Mouse (Mus musculus) heart, embryonic 10.5 days (tissue): ENCODE data around the gene Gm20388. TPM values are rescaled to one million over a fixed set of nuclear protein-coding genes. Genes with fewer than 3 reads are reported as not detected.

ENCODE experiments used
- DNase-seq: peaks from one replicate; pipeline ENCODE4 v3.0.0-alpha.2; 2017; ENCODE audit warnings: low spot score
- H3K27ac ChIP-seq: fragments of 300-500 bp; sonication (generic); 2 replicates; pipeline ENCODE4 v1.5.1; 2016; ENCODE audit warnings: mild to moderate bottlenecking
- H3K27me3 ChIP-seq: fragments of 300-500 bp; sonication (generic); 2 replicates; pipeline ENCODE4 v1.6.1; 2016; ENCODE audit warnings: mild to moderate bottlenecking; ENCODE audit not compliant: poor library complexity, insufficient read depth, severe bottlenecking
- H3K36me3 ChIP-seq: fragments of 300-500 bp; sonication (generic); 2 replicates; pipeline ENCODE4 v1.6.1; 2016; ENCODE audit warnings: mild to moderate bottlenecking, moderate library complexity
- H3K4me1 ChIP-seq: fragments of 300-500 bp; sonication (generic); 2 replicates; pipeline ENCODE4 v1.6.1; 2016; ENCODE audit warnings: mild to moderate bottlenecking
- H3K4me3 ChIP-seq: fragments of 300-500 bp; sonication (generic); 2 replicates; pipeline ENCODE4 v1.5.1; 2016; ENCODE audit warnings: mild to moderate bottlenecking, moderate library complexity
- H3K9me3 ChIP-seq: fragments of 300-500 bp; sonication (generic); 2 replicates; pipeline ENCODE4 v1.6.1; 2016; ENCODE audit warnings: mild to moderate bottlenecking, moderate library complexity
- WGBS: fragments of 180-500 bp; shearing (Covaris S2); methylation state at CpG from one replicate; pipeline ENCODE4 v1.1.7; 2016; 5-methylcytosine and 5-hydroxymethylcytosine counted together
- polyA plus RNA-seq: library from polyadenylated mRNA; unstranded; fragments of >200 nt; fragmentation: Nextera tagmentation; extraction: Ambion mirVana; gene quantifications from 2 replicates; pipeline ENCODE4 v1.2.1, GENCODE M21; 2016

Gm20388 gene
- polyA plus RNA-seq, 1 experiment from 2014 or later, result 4.5 TPM

GRCm38 (mm10) chr8:121952800-121953199 lies 2042.2 kb downstream of the Gm20388 start:
- DNase-seq, result no peak
- Histone ChIP-seq H3K4me1 (peaks cover 73% of the 10 kb centered on the region), H3K9me3 (no peaks in the 10 kb centered on the region), H3K27me3 (no peaks in the 10 kb centered on the region), H3K4me3 (no peak overlapping the region), H3K36me3 (peaks cover 23% of the 10 kb centered on the region), H3K27ac (0 out of 2 replicates have a peak overlapping the region, but pooled peaks have one; percentile 38)
- WGBS, result 91% methylated on average over 7 of the region's 7 CpGs

GRCm38 (mm10) chr8:121953821-121954545 lies 2043.3 kb downstream of the Gm20388 start:
- H3K9me3 ChIP-seq, result no peaks in the 10 kb centered on the region
- H3K27me3 ChIP-seq, result no peaks in the 10 kb centered on the region
- WGBS, result 80% methylated on average over 3 of the region's 3 CpGs
- peaks cover 71% of the 10 kb centered on the region for H3K4me1 ChIP-seq
- no peak for DNase-seq
- H3K4me3 ChIP-seq, result no peak overlapping the region
- no peak overlapping the region for H3K27ac ChIP-seq
- peaks cover 23% of the 10 kb centered on the region for H3K36me3 ChIP-seq

- DNase-seq, result no peak
- WGBS, result 76% methylated on average over 10 of the region's 10 CpGs
- Histone ChIP-seq H3K9me3 (no peaks in the 10 kb centered on the region), H3K27me3 (no peaks in the 10 kb centered on the region), H3K4me3 (no peak overlapping the region), H3K36me3 (peaks cover 23% of the 10 kb centered on the region), H3K27ac (peak overlapping the region; percentile 17; the same call in 1 of the 2 replicates), H3K4me1 (peaks cover 72% of the 10 kb centered on the region)
Measured at GRCm38 (mm10) chr8:121954981-121955555, 2044.4 kb downstream of the Gm20388 start.

GRCm38 (mm10) chr8:121955825-121956500 lies 2045.3 kb downstream of the Gm20388 start:
- no peak for DNase-seq
- peaks cover 23% of the 10 kb centered on the region for H3K36me3 ChIP-seq
- peaks cover 72% of the 10 kb centered on the region for H3K4me1 ChIP-seq
- no peak overlapping the region for H3K4me3 ChIP-seq
- H3K9me3 ChIP-seq, result no peaks in the 10 kb centered on the region
- peak overlapping the region; percentile 17; the same call in 1 of the 2 replicates for H3K27ac ChIP-seq
- H3K27me3 ChIP-seq, result no peaks in the 10 kb centered on the region
- 64% methylated on average over 1 of the region's 1 CpGs for WGBS

GRCm38 (mm10) chr8:121958395-121958794 lies 2047.8 kb downstream of the Gm20388 start:
- 0 out of 2 replicates have a peak overlapping the region, but pooled peaks have one; percentile 42 for H3K27ac ChIP-seq
- DNase-seq, result no peak
- peaks cover 21% of the 10 kb centered on the region for H3K36me3 ChIP-seq
- H3K4me1 ChIP-seq, result peaks cover 57% of the 10 kb centered on the region
- no peaks in the 10 kb centered on the region for H3K27me3 ChIP-seq
- no peaks in the 10 kb centered on the region for H3K9me3 ChIP-seq
- 95% methylated on average over 1 of the region's 1 CpGs for WGBS
- no peak overlapping the region for H3K4me3 ChIP-seq

- no peaks in the 10 kb centered on the region for H3K36me3 ChIP-seq
- H3K27me3 ChIP-seq, result no peaks in the 10 kb centered on the region
- H3K9me3 ChIP-seq, result no peaks in the 10 kb centered on the region
- no peak for DNase-seq
- H3K27ac ChIP-seq, result no peak overlapping the region
- WGBS, result 83% methylated on average over 3 of the region's 3 CpGs
- peaks cover 53% of the 10 kb centered on the region for H3K4me1 ChIP-seq
- no peak overlapping the region for H3K4me3 ChIP-seq
Measured at GRCm38 (mm10) chr8:121962892-121963291, 2052.3 kb downstream of the Gm20388 start.

- H3K4me3 ChIP-seq, result no peak overlapping the region
- no peak overlapping the region for H3K27ac ChIP-seq
- WGBS, result 78% methylated on average over 8 of the region's 8 CpGs
- DNase-seq, result no peak
- H3K27me3 ChIP-seq, result no peaks in the 10 kb centered on the region
- no peaks in the 10 kb centered on the region for H3K36me3 ChIP-seq
- no peaks in the 10 kb centered on the region for H3K9me3 ChIP-seq
- peaks cover 50% of the 10 kb centered on the region for H3K4me1 ChIP-seq
Measured at GRCm38 (mm10) chr8:121964716-121965512, 2054.3 kb downstream of the Gm20388 start.

- peaks cover 58% of the 10 kb centered on the region for H3K4me1 ChIP-seq
- peak overlapping the region; percentile 53; the same call in 1 of the 2 replicates for H3K27ac ChIP-seq
- no peak for DNase-seq
- 66% methylated on average over 5 of the region's 5 CpGs for WGBS
- no peak overlapping the region for H3K4me3 ChIP-seq
- H3K9me3 ChIP-seq, result no peaks in the 10 kb centered on the region
- H3K36me3 ChIP-seq, result no peaks in the 10 kb centered on the region
- no peaks in the 10 kb centered on the region for H3K27me3 ChIP-seq
Measured at GRCm38 (mm10) chr8:121966110-121966509, 2055.5 kb downstream of the Gm20388 start.

- no peaks in the 10 kb centered on the region for H3K36me3 ChIP-seq
- no peaks in the 10 kb centered on the region for H3K9me3 ChIP-seq
- no peak for DNase-seq
- no peak overlapping the region for H3K4me3 ChIP-seq
- no peaks in the 10 kb centered on the region for H3K27me3 ChIP-seq
- peaks cover 65% of the 10 kb centered on the region for H3K4me1 ChIP-seq
- H3K27ac ChIP-seq, result peak overlapping the region; percentile 53
- 61% methylated on average over 7 of the region's 7 CpGs for WGBS
Measured at GRCm38 (mm10) chr8:121966714-121967448, 2056.2 kb downstream of the Gm20388 start.

- WGBS, result 57% methylated on average over 4 of the region's 4 CpGs
- Histone ChIP-seq H3K27ac (0 out of 2 replicates have a peak overlapping the region, but pooled peaks have one; percentile 52), H3K9me3 (no peaks in the 10 kb centered on the region), H3K36me3 (peaks cover 2% of the 10 kb centered on the region; the same call in 1 of the 2 replicates), H3K27me3 (no peaks in the 10 kb centered on the region), H3K4me1 (peaks cover 63% of the 10 kb centered on the region), H3K4me3 (no peak overlapping the region)
- no peak for DNase-seq
Measured at GRCm38 (mm10) chr8:121967977-121968376, 2057.3 kb downstream of the Gm20388 start.

- no peak for DNase-seq
- peaks cover 2% of the 10 kb centered on the region; the same call in 1 of the 2 replicates for H3K36me3 ChIP-seq
- WGBS, result 58% methylated on average over 4 of the region's 4 CpGs
- no peak overlapping the region for H3K4me3 ChIP-seq
- H3K4me1 ChIP-seq, result peaks cover 61% of the 10 kb centered on the region
- H3K9me3 ChIP-seq, result no peaks in the 10 kb centered on the region
- H3K27ac ChIP-seq, result 0 out of 2 replicates have a peak overlapping the region, but pooled peaks have one; percentile 52
- no peaks in the 10 kb centered on the region for H3K27me3 ChIP-seq
Measured at GRCm38 (mm10) chr8:121968542-121968941, 2057.9 kb downstream of the Gm20388 start.

- Histone ChIP-seq H3K4me1 (peaks cover 50% of the 10 kb centered on the region), H3K36me3 (peaks cover 18% of the 10 kb centered on the region), H3K9me3 (no peaks in the 10 kb centered on the region), H3K4me3 (no peak overlapping the region), H3K27ac (no peak overlapping the region), H3K27me3 (no peaks in the 10 kb centered on the region)
- DNase-seq, result no peak
- 88% methylated on average over 8 of the region's 8 CpGs for WGBS
Measured at GRCm38 (mm10) chr8:121970225-121970624, 2059.6 kb downstream of the Gm20388 start.
